Mouse (Mus musculus): ENCODE results near the gene Hist1h2ab. TPM values are rescaled to one million over a fixed set of nuclear protein-coding genes. Genes with fewer than 3 reads are reported as not detected.
A peak's percentile ranks its signal among the peaks of the same experiment; 100 is the strongest.
"Not testable (repeated sequence)": the region's sequence is repeated elsewhere in the genome, so short reads cannot be mapped to it uniquely, and the experiment has no call there.

Hist1h2ab gene
- 39.8 and 44.9 TPM in 2 replicates for polyA plus RNA-seq (2015; fragmentation: Nextera tagmentation; extraction: Ambion mirVana)

DNA sequence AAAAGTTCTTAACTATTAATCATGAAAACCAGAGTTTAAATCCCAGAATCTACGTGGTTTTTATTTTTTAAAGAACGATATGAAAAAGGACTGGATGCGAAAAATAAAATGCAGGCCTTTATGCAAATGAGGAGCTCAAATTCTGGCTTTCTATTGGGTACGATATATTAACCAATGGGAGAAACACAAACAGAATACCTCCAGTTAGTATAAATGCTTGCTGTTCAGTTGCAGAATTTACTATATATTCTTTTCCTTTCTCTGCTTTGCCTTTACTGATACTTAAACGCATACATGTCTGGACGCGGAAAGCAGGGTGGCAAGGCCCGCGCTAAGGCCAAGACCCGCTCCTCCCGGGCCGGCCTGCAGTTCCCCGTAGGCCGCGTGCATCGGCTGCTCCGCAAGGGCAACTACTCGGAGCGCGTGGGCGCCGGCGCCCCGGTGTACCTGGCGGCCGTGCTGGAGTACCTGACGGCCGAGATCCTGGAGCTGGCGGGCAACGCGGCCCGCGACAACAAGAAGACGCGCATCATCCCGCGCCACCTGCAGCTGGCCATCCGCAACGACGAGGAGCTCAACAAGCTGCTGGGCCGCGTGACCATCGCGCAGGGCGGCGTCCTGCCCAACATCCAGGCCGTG is at the start of gene Hist1h2ab:
TSS of gene Hist1h2ab (plus strand) at position 288 of the 639 bp plus-strand sequence.
- WGBS = under 1% methylated on average over 34 of the region's 47 CpGs
- H3K9ac ChIP-seq = peak within 1 kb of the TSS; percentile 54
- H3K4me1 ChIP-seq (replicated peaks) = not testable (repeated sequence)

GRCm38 (mm10) chr13:23702220-23702619 is 48.7 kb upstream of the Hist1h2ab start:
- ATAC-seq = no peak
- Histone ChIP-seq H3K4me2 (replicated peaks) (no peak overlapping the region), H3K9ac (no peak overlapping the region), H3K27me3 (replicated peaks) (no peaks in the 10 kb centered on the region), H3K9me3 (no peaks in the 10 kb centered on the region), H3K4me3 (replicated peaks) (no peak overlapping the region), H3K27ac (no peak overlapping the region), H3K36me3 (no peaks in the 10 kb centered on the region), H3K4me1 (replicated peaks) (peaks cover 5% of the 10 kb centered on the region)
- 74% methylated on average over 4 of the region's 4 CpGs for WGBS

More for the DNA sequence above, at the start of gene Hist1h2ab:
- H3K4me3 ChIP-seq (replicated peaks) = peak within 1 kb of the TSS; percentile 39
- H3K36me3 ChIP-seq; H3K27me3 ChIP-seq (replicated peaks); H3K9me3 ChIP-seq: not testable (repeated sequence)
- peak within 1 kb of the TSS; percentile 96 for H3K27ac ChIP-seq
- peak within 1 kb of the TSS; percentile 63 for H3K4me2 ChIP-seq (replicated peaks)
- peak; percentile 59 for ATAC-seq

DNA sequence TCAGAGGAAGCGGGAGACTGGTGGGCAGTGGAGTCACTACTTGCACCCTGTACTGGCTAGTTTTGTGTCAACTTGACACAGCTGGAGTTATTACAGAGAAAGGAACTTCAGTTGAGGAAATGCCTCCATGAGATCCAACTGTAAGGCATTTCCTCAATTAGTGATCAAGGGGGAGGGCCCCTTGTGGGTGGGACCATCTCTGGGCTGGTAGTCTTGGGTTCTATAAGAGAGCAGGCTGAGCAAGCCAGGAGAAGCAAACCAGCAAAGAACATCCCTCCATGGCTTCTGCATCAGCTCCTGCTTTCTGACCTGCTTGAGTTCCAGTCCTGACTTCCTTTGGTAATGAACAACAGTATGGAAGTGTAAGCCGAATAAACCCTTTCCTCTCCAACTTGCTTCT is 48.1 kb upstream of the Hist1h2ab start:
- ATAC-seq; H3K36me3 ChIP-seq; H3K4me3 ChIP-seq (replicated peaks); H3K4me2 ChIP-seq (replicated peaks); H3K4me1 ChIP-seq (replicated peaks); H3K9me3 ChIP-seq; H3K27ac ChIP-seq; H3K27me3 ChIP-seq (replicated peaks); H3K9ac ChIP-seq: not testable (repeated sequence)
- 77% methylated on average over 2 of the region's 2 CpGs for WGBS

DNA sequence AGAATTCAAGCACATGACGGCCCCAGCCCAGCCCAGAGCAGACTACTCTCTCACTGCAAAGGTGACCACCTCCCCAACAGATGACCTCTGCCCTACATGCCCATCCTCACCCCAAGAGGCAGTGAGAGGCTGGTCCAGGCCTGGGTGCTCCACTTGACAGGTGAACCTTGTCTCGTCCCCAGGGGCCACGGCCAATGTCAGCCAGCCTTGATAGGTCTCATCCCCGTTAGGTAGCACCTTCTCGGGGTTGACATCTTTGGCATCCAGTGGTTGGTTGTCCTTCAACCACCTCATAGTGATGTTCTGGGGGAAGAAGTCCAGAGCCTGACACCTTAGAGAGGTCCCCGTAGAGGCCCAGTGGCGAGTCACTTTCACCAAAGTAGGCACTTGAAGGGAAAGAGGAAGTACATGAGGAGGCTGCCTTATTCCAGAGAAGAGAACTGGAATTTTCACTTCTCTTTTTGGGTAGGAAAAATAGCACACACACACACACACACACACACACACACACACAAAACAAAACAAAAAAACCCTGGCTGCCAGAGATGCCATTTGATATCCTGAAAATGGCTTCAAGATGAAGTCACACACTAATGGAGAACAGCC is 45.1 kb upstream of the Hist1h2ab start:
- Histone ChIP-seq H3K27ac (no peak overlapping the region), H3K4me1 (replicated peaks) (peaks cover 5% of the 10 kb centered on the region), H3K9me3 (no peaks in the 10 kb centered on the region), H3K27me3 (replicated peaks) (no peaks in the 10 kb centered on the region), H3K9ac (no peak overlapping the region), H3K36me3 (no peaks in the 10 kb centered on the region), H3K4me3 (replicated peaks) (no peak overlapping the region), H3K4me2 (replicated peaks) (no peak overlapping the region)
- 89% methylated on average over 7 of the region's 7 CpGs for WGBS
- no peak for ATAC-seq

GRCm38 (mm10) chr13:23706771-23707170 is 44.2 kb upstream of the Hist1h2ab start:
- Histone ChIP-seq H3K36me3 (no peaks in the 10 kb centered on the region), H3K4me1 (replicated peaks) (0 out of 2 replicates have a peak, but pooled peaks cover 2% of the 10 kb centered on the region), H3K4me3 (replicated peaks) (no peak overlapping the region), H3K9ac (no peak overlapping the region), H3K27ac (no peak overlapping the region), H3K9me3 (no peaks in the 10 kb centered on the region), H3K4me2 (replicated peaks) (no peak overlapping the region), H3K27me3 (replicated peaks) (no peaks in the 10 kb centered on the region)
- WGBS = 94% methylated on average over 12 of the region's 12 CpGs
- ATAC-seq = no peak

GRCm38 (mm10) chr13:23708041-23708440 is 42.9 kb upstream of the Hist1h2ab start:
- Histone ChIP-seq H3K4me3 (replicated peaks) (no peak overlapping the region), H3K4me2 (replicated peaks) (no peak overlapping the region), H3K9me3 (no peaks in the 10 kb centered on the region), H3K36me3 (no peaks in the 10 kb centered on the region), H3K4me1 (replicated peaks) (0 out of 2 replicates have a peak, but pooled peaks cover 2% of the 10 kb centered on the region), H3K9ac (no peak overlapping the region), H3K27ac (no peak overlapping the region), H3K27me3 (replicated peaks) (no peaks in the 10 kb centered on the region)
- 85% methylated on average over 4 of the region's 4 CpGs for WGBS
- no peak for ATAC-seq

DNA sequence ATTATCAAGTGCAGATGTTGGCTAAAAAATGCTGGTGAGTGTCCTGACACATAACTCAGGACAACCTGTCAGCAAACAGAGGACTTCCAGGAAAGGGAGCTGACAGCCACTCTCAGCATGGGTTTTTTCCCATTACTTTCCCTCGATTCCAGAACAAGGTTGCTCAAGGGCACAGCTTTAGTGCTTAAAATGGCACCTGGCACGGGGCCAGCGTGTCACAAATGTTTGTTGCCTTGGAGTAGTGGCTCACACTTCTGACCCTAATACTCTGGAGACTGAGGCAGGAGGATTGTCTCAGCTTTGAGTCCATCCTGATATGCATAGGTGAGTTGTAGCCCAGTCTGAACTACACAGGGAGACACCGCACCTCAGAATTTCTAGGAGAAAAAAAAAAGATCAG is 42.3 kb upstream of the Hist1h2ab start:
- 67% methylated on average over 4 of the region's 4 CpGs for WGBS
- Histone ChIP-seq H3K27me3 (replicated peaks) (no peaks in the 10 kb centered on the region), H3K27ac (no peak overlapping the region), H3K36me3 (no peaks in the 10 kb centered on the region), H3K9ac (no peak overlapping the region), H3K4me3 (replicated peaks) (no peak overlapping the region), H3K4me1 (replicated peaks) (0 out of 2 replicates have a peak, but pooled peaks cover 2% of the 10 kb centered on the region), H3K9me3 (no peaks in the 10 kb centered on the region), H3K4me2 (replicated peaks) (no peak overlapping the region)
- no peak for ATAC-seq

- Histone ChIP-seq H3K27ac (no peak overlapping the region), H3K9ac (peak overlapping the region; percentile 56), H3K4me1 (replicated peaks) (0 out of 2 replicates have a peak, but pooled peaks cover 2% of the 10 kb centered on the region), H3K36me3 (no peaks in the 10 kb centered on the region), H3K27me3 (replicated peaks) (no peaks in the 10 kb centered on the region), H3K4me3 (replicated peaks) (peak overlapping the region; percentile 44), H3K9me3 (no peaks in the 10 kb centered on the region), H3K4me2 (replicated peaks) (peak overlapping the region; percentile 86)
- 30% methylated on average over 15 of the region's 15 CpGs for WGBS
- ATAC-seq = peak; percentile 38
Measured at GRCm38 (mm10) chr13:23709714-23710373, 41.1 kb upstream of the Hist1h2ab start.

DNA sequence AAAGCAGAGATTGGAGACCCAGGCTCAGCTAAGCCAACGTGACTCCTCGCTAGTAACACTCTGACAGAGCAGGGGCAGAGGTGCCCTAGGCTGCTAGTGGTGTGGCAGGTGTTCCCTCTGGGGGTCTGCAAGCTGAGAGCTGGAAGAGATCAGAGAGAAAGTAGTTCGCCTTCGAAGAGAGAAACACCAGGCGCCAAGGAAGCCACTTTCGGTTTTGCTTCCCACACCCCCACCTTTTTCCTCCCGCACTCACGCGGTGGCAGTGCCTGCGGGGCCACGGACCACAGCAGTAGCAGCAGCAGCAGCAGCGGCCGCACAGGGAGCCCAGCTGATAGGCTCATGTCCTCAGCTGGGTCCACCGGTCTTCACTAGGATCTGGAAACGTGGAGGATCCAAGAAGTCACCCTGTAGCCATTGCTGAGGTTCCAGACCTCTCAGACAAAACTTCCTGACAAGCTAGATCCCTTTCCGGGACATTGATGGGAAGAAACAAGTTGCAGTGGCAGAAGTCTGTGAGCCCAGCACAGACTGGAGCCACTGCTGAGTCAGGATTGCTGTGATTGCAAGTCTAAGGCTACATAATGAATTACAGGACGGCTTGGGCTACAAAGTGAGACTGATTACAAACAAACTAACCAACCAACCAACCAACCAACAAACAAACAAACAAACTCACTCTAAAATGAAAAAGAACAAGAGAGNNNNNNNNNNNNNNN is 40.4 kb upstream of the Hist1h2ab start, which contains the start of gene Hfe:
TSS of gene Hfe (minus strand) at position 481 of the 716 bp plus-strand sequence.
- Histone ChIP-seq H3K9ac (peak within 1 kb of the TSS; percentile 56), H3K4me1 (replicated peaks) (0 out of 2 replicates have a peak, but pooled peaks cover 2% of the 10 kb centered on the region), H3K4me2 (replicated peaks) (peak within 1 kb of the TSS; percentile 86), H3K9me3 (no peaks in the 10 kb centered on the region), H3K27ac (no peak within 1 kb of the TSS; the same call in 1 of the 2 replicates), H3K27me3 (replicated peaks) (no peaks in the 10 kb centered on the region), H3K36me3 (no peaks in the 10 kb centered on the region), H3K4me3 (replicated peaks) (peak within 1 kb of the TSS; percentile 44)
- WGBS = 3% methylated on average over 17 of the region's 17 CpGs
- ATAC-seq = peak; percentile 85

DNA sequence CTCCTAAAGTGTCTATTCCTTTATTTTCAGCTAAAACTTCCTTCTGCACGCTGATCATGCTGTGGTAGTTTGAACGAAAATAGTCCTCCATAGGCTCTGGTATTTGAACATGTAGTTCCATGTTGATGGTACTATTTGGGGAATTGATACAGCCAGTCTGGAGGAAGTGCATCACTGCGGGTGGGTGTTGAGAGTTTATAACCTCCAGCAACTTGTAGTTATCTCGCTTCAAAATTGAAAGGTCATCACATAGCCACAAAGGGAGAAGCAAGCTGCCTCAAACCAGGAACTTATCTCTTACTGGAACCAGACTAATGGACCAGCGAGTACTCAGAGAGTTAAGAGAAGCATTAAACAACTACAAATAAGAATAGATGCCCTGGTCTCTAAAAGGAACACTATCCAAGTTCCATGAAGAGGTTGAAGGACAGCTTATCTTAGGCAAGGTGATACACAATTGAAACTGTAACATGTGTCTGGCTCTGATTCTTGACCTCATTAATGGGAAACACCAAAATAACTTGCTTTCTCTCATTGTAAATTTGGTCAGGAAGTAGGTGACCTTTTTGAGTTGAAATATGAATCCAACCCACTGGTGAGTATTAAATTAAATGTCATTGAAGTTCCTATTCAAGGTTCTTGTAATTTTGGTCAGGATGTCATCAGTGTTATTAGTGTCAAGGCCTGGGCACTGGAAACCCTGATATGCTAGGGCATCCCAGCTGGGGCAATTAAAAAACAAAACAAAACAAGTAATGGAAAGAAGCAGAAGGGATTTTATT is 34.5 kb upstream of the Hist1h2ab start:
- no peaks in the 10 kb centered on the region for H3K4me1 ChIP-seq (replicated peaks)
- WGBS = 81% methylated on average over 5 of the region's 5 CpGs
- H3K9ac ChIP-seq = no peak overlapping the region
- H3K9me3 ChIP-seq = no peaks in the 10 kb centered on the region
- H3K4me3 ChIP-seq (replicated peaks) = no peak overlapping the region
- no peak overlapping the region for H3K4me2 ChIP-seq (replicated peaks)
- no peaks in the 10 kb centered on the region for H3K36me3 ChIP-seq
- H3K27me3 ChIP-seq (replicated peaks) = no peaks in the 10 kb centered on the region
- no peak overlapping the region for H3K27ac ChIP-seq
- ATAC-seq = no peak

DNA sequence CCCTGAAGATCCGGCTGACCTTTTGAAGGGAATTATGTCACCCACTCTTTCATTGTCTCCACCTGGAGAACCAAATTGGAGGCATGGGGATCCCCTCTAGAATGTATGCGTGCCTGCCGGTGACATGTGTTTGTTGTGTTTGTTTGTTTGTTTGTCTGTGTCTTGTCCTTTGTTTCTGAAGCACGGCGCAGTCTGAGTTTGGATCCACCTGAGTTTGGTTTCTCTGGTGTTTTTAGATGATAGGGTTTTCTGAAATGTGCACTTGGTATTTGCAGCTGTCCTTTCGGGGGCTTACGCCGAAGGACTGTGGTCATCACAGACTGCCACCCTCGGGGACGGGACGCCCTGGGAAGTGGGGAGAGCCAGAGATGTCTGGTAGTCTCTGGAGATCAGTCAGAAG is 33.8 kb upstream of the Hist1h2ab start:
- Histone ChIP-seq H3K4me3 (replicated peaks) (no peak overlapping the region), H3K4me2 (replicated peaks) (no peak overlapping the region), H3K4me1 (replicated peaks) (no peaks in the 10 kb centered on the region), H3K27ac (no peak overlapping the region), H3K36me3 (no peaks in the 10 kb centered on the region), H3K27me3 (replicated peaks) (no peaks in the 10 kb centered on the region), H3K9ac (no peak overlapping the region), H3K9me3 (no peaks in the 10 kb centered on the region)
- ATAC-seq = no peak
- WGBS = 51% methylated on average over 11 of the region's 11 CpGs

All from intestine, embryonic 15.5 days (tissue).